Comparison of ENCODE assay signal across 10 mouse cellular contexts in genomic region chr4:135282651-135283290, GRCm38 (mm10). TPM values are rescaled to one million over a fixed set of nuclear protein-coding genes. Genes with fewer than 3 reads are reported as not detected.
DNase-seq lines count a peak whose midpoint lies in the region; TF ChIP-seq lines count a peak whose summit lies in the region.
"Had no signal": no experiment of that assay in that cellular context is flagged by ENCODE, and none has a peak within 500 bp of the region (broad histone marks: within the 10 kb centered on the region; RNA-seq: fewer than 3 reads in every experiment).

No protein-coding gene starts in this region.

- H3K9me3 ChIP-seq in heart, embryonic 10.5 days, result no peaks in the 10 kb centered on the region
- no peaks in the 10 kb centered on the region for H3K9me3 ChIP-seq in limb, embryonic 10.5 days (replicated peaks)
- no peaks in the 10 kb centered on the region for H3K9me3 ChIP-seq in forebrain, embryonic 10.5 days
- H3K9me3 ChIP-seq: hindbrain, embryonic 10.5 days had no signal

- no peaks in the 10 kb centered on the region for H3K27me3 ChIP-seq in heart, embryonic 10.5 days (ENCODE audit: insufficient read depth, poor library complexity, severe bottlenecking)
- H3K27me3 ChIP-seq in limb, embryonic 10.5 days (ENCODE audit: low read depth, poor library complexity, severe bottlenecking), result 0 out of 2 replicates have a peak, but pooled peaks cover 8% of the 10 kb centered on the region
- peaks cover 14% of the 10 kb centered on the region; the same call in 1 of the 2 replicates for H3K27me3 ChIP-seq in forebrain, embryonic 10.5 days (ENCODE audit: poor library complexity, severe bottlenecking)

- peaks cover 32% of the 10 kb centered on the region for H3K4me1 ChIP-seq in heart, embryonic 10.5 days
- peaks cover 15% of the 10 kb centered on the region for H3K4me1 ChIP-seq in limb, embryonic 10.5 days
- peaks cover 19% of the 10 kb centered on the region for H3K4me1 ChIP-seq in forebrain, embryonic 10.5 days

- H3K36me3 ChIP-seq in heart, embryonic 10.5 days, result no peaks in the 10 kb centered on the region
- H3K36me3 ChIP-seq in limb, embryonic 10.5 days, result no peaks in the 10 kb centered on the region
- H3K36me3 ChIP-seq in forebrain, embryonic 10.5 days (replicated peaks), result no peaks in the 10 kb centered on the region
- H3K36me3 ChIP-seq: hindbrain, embryonic 10.5 days had no signal

- H3K27ac ChIP-seq in layer of hippocampus, adult 2 months, result no peak overlapping the region
- 0 out of 2 replicates have a peak overlapping the region, but pooled peaks have one; percentile 38 for H3K27ac ChIP-seq in heart, embryonic 10.5 days
- no peak overlapping the region for H3K27ac ChIP-seq in limb, embryonic 10.5 days
- H3K27ac ChIP-seq in forebrain, embryonic 10.5 days, result no peak overlapping the region
- H3K27ac ChIP-seq: hindbrain, embryonic 10.5 days; liver, embryonic 14.5 days had no signal

- DNase-seq in adrenal gland, adult 2 months, result peak; percentile 57
- DNase-seq in adrenal gland, postnatal 25 days, result no peak
- DNase-seq in layer of hippocampus, adult 2 months (ENCODE audit: low spot score in 2 of 2), result peak in 1 of 2 experiments; percentile 16
- no peak for DNase-seq in layer of hippocampus, adult 18-20 months (ENCODE audit: low spot score in 2 of 2)
- DNase-seq in heart, embryonic 10.5 days (ENCODE audit: low spot score), result no peak
- DNase-seq in kidney, postnatal 4 days, result peak; percentile 43 to 56
- no peak for DNase-seq in limb, embryonic 10.5 days (ENCODE audit: low spot score)
- DNase-seq in forebrain, embryonic 10.5 days (ENCODE audit: extremely low spot score, low spot score), result no peak

- TF ChIP-seq CTCF in layer of hippocampus, adult 2 months (conservative IDR thresholded peaks at IDR 0.05), result peak; percentile 26; the same call in 1 of the 2 replicates

- WGBS in heart, embryonic 10.5 days, result 52% methylated on average over 13 of the region's 13 CpGs
- 51% methylated on average over 13 of the region's 13 CpGs for WGBS in limb, embryonic 10.5 days
- WGBS in forebrain, embryonic 10.5 days, result 70% methylated on average over 13 of the region's 13 CpGs

- H3K4me3 ChIP-seq in layer of hippocampus, adult 2 months, result no peak overlapping the region
- H3K4me3 ChIP-seq in heart, embryonic 10.5 days, result no peak overlapping the region
- no peak overlapping the region for H3K4me3 ChIP-seq in limb, embryonic 10.5 days
- H3K4me3 ChIP-seq in forebrain, embryonic 10.5 days, result no peak overlapping the region
- H3K4me3 ChIP-seq: hindbrain, embryonic 10.5 days had no signal

RNA-seq across cellular contexts. Expression of gene Clic4, which starts 10.2 kb away (rescaled TPM):
- total RNA-seq in adrenal gland, adult 2 months (2021), result 100 to 1,000 TPM in 1 of 2 experiments, 10 to 100 TPM in 1; 80.4 to 120 TPM
- polyA plus RNA-seq in adrenal gland, adult 2 months (2012; rRNA removed), result 42.2 and 42.7 TPM in 2 replicates
- total RNA-seq in adrenal gland, postnatal 25 days (2021), result 65.5 and 72.8 TPM in 2 replicates
- total RNA-seq in layer of hippocampus, adult 2 months (2021), result 10 to 100 TPM; 31.2 to 34.2 TPM
- 10 to 100 TPM; 40.1 to 40.2 TPM for total RNA-seq in layer of hippocampus, adult 18-20 months (2021)
- polyA plus RNA-seq in heart, embryonic 10.5 days (2016; fragmentation: Nextera tagmentation; extraction: Ambion mirVana), result 263 and 343 TPM in 2 replicates
- 208 and 220 TPM in 2 replicates for polyA plus RNA-seq in limb, embryonic 10.5 days (2016; fragmentation: Nextera tagmentation; extraction: Ambion mirVana)
- 210 and 227 TPM in 2 replicates for polyA plus RNA-seq in forebrain, embryonic 10.5 days (2016; fragmentation: Nextera tagmentation; extraction: Ambion mirVana)

Comparison
In these comparisons a context has a peak if more than half of its experiments do, and no peak if none do; other contexts are left out.
1. DNase-seq: peak in adrenal gland, adult 2 months (single experiment) and kidney, postnatal 4 days (2 of 2); none in adrenal gland, postnatal 25 days (single experiment), layer of hippocampus, adult 18-20 months (0 of 2), heart, embryonic 10.5 days (single experiment), limb, embryonic 10.5 days (single experiment) and forebrain, embryonic 10.5 days (single experiment).